14 mouse cellular contexts compared by ENCODE assay signal in the genomic region with DNA sequence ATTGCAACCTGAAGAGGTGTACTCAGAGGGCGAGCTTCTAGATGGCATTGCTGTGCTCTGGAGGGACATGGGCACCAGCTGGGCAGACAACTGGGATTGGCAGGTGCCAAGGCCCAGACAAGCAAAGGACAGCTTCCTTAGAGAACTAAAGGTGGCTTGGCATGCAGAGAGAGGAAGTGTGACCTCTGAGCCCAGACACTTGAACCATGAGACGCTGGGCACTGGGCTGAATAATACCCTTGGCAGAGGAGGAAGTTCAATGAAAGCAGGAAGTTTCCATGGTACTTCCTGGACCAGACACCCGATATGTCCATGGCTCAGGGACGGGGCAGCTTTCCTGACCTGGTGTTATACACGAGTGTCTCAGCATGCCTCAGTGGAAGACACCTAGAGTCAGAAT. TPM values are rescaled to one million over a fixed set of nuclear protein-coding genes. Genes with fewer than 3 reads are reported as not detected.
DNase-seq lines count a peak whose midpoint lies in the region; ATAC-seq and TF ChIP-seq lines count a peak whose summit lies in the region.
"Had no signal": no experiment of that assay in that cellular context is flagged by ENCODE, and none has a peak within 500 bp of the region (broad histone marks: within the 10 kb centered on the region; RNA-seq: fewer than 3 reads in every experiment).

No protein-coding gene starts in this region.

- H3K9me3 ChIP-seq in liver, postnatal 0 days (ENCODE audit: low read length) = no peaks in the 10 kb centered on the region
- H3K9me3 ChIP-seq in embryonic facial prominence, embryonic 10.5 days = no peaks in the 10 kb centered on the region
- H3K9me3 ChIP-seq: forebrain, embryonic 15.5 days; neural tube, embryonic 15.5 days; stomach, embryonic 15.5 days had no signal

- H3K36me3 ChIP-seq in liver, postnatal 0 days (replicated peaks; ENCODE audit: insufficient read depth, low read length) = no peaks in the 10 kb centered on the region
- no peaks in the 10 kb centered on the region for H3K36me3 ChIP-seq in embryonic facial prominence, embryonic 10.5 days (replicated peaks)
- H3K36me3 ChIP-seq: forebrain, embryonic 15.5 days; heart, embryonic 12.5 days; neural tube, embryonic 15.5 days; stomach, embryonic 15.5 days had no signal

- H3K27ac ChIP-seq in layer of hippocampus, adult 2 months = 0 out of 2 replicates have a peak overlapping the region, but pooled peaks have one; percentile 23
- peak overlapping the region; percentile 96 for H3K27ac ChIP-seq in liver, postnatal 0 days (ENCODE audit: low read depth)
- no peak overlapping the region for H3K27ac ChIP-seq in embryonic facial prominence, embryonic 10.5 days (replicated peaks)
- H3K27ac ChIP-seq: forebrain, embryonic 15.5 days; neural tube, embryonic 15.5 days; stomach, embryonic 15.5 days had no signal

- H3K4me2 ChIP-seq in liver, postnatal 0 days (ENCODE audit: low read depth, low read length) = peak overlapping the region; percentile 37
- H3K4me2 ChIP-seq: forebrain, embryonic 15.5 days; heart, embryonic 12.5 days; neural tube, embryonic 15.5 days; stomach, embryonic 15.5 days had no signal

- DNase-seq in layer of hippocampus, adult 2 months (ENCODE audit: low spot score in 2 of 2) = peak in 1 of 2 experiments; percentile 11
- no peak for DNase-seq in layer of hippocampus, postnatal 36 days
- peak; percentile 58 to 62 for DNase-seq in spleen, postnatal 36 days (ENCODE audit: low spot score in 2 of 2)
- no peak for DNase-seq in spleen, postnatal 14 days (ENCODE audit: low spot score in 2 of 2)
- no peak for DNase-seq in liver, postnatal 0 days
- DNase-seq in right cerebral cortex, adult 2 months (ENCODE audit: low spot score in 2 of 2) = no peak
- DNase-seq in embryonic facial prominence, embryonic 10.5 days (ENCODE audit: low spot score) = no peak
- DNase-seq: gastrocnemius, postnatal 10 days; right cerebral cortex, postnatal 14 days; thymus, postnatal 14 days had no signal

- H3K4me3 ChIP-seq in layer of hippocampus, adult 2 months = no peak overlapping the region
- no peak overlapping the region for H3K4me3 ChIP-seq in liver, postnatal 0 days (ENCODE audit: low read depth, low read length)
- H3K4me3 ChIP-seq in embryonic facial prominence, embryonic 10.5 days = no peak overlapping the region
- H3K4me3 ChIP-seq: forebrain, embryonic 15.5 days; heart, embryonic 12.5 days; neural tube, embryonic 15.5 days; stomach, embryonic 15.5 days had no signal

- H3K9ac ChIP-seq in liver, postnatal 0 days (replicated peaks) = no peak overlapping the region
- H3K9ac ChIP-seq: forebrain, embryonic 15.5 days; heart, embryonic 12.5 days; neural tube, embryonic 15.5 days; stomach, embryonic 15.5 days had no signal

- no peaks in the 10 kb centered on the region for H3K27me3 ChIP-seq in liver, postnatal 0 days (ENCODE audit: insufficient read depth, low read length)
- no peaks in the 10 kb centered on the region for H3K27me3 ChIP-seq in embryonic facial prominence, embryonic 10.5 days (replicated peaks; ENCODE audit: low read depth, poor library complexity, severe bottlenecking)
- H3K27me3 ChIP-seq: forebrain, embryonic 15.5 days; heart, embryonic 12.5 days; neural tube, embryonic 15.5 days; stomach, embryonic 15.5 days had no signal

- H3K4me1 ChIP-seq in liver, postnatal 0 days (ENCODE audit: insufficient read depth) = peaks cover 44% of the 10 kb centered on the region
- peaks cover 28% of the 10 kb centered on the region for H3K4me1 ChIP-seq in embryonic facial prominence, embryonic 10.5 days

- 36% methylated on average over 5 of the region's 5 CpGs for WGBS in liver, postnatal 0 days (ENCODE audit: insufficient replicate concordance)
- 78% methylated on average over 5 of the region's 5 CpGs for WGBS in embryonic facial prominence, embryonic 10.5 days

- no peak for TF ChIP-seq EP300 in liver, postnatal 0 days (IDR thresholded peaks at IDR 0.05; ENCODE audit: low read depth)

- no peak for TF ChIP-seq CTCF in layer of hippocampus, adult 2 months (conservative IDR thresholded peaks at IDR 0.05)
- TF ChIP-seq CTCF in liver, postnatal 0 days (IDR thresholded peaks at IDR 0.05; ENCODE audit: low read depth) = no peak

- no peak for ATAC-seq in liver, postnatal 0 days
- ATAC-seq: forebrain, embryonic 15.5 days had no signal

RNA-seq across cellular contexts. Expression of gene Tgm2, which starts 28.2 kb away (rescaled TPM):
- total RNA-seq in layer of hippocampus, adult 2 months (2021) = 10 to 100 TPM in 1 of 2 experiments, 1 to 10 TPM in 1; 9.8 to 14.0 TPM
- 10 to 100 TPM in 1 of 2 experiments, 1 to 10 TPM in 1; 7.9 to 12.7 TPM for total RNA-seq in layer of hippocampus, postnatal 36 days (2021)
- polyA plus RNA-seq in liver, postnatal 0 days (2015; fragmentation: Nextera tagmentation; extraction: Ambion mirVana) = 44.4 and 59.7 TPM in 2 replicates
- polyA plus RNA-seq in embryonic facial prominence, embryonic 10.5 days (2016; fragmentation: Nextera tagmentation; extraction: Ambion mirVana) = 6.4 and 7.8 TPM in 2 replicates

RNA-seq across cellular contexts. Expression of gene D630003M21Rik, which starts 54.6 kb away (rescaled TPM):
- 1 to 10 TPM; 4.1 to 4.4 TPM for total RNA-seq in layer of hippocampus, adult 2 months (2021)
- 1 to 10 TPM; 3.6 to 3.7 TPM for total RNA-seq in layer of hippocampus, postnatal 36 days (2021)
- polyA plus RNA-seq in liver, postnatal 0 days (2015; fragmentation: Nextera tagmentation; extraction: Ambion mirVana) = 0.64 and 0.67 TPM in 2 replicates
- polyA plus RNA-seq in embryonic facial prominence, embryonic 10.5 days (2016; fragmentation: Nextera tagmentation; extraction: Ambion mirVana) = 3.1 TPM in 2 replicates

Comparison
In these comparisons a context has a peak if more than half of its experiments do, and no peak if none do; other contexts are left out.
1. DNase-seq: peak in spleen, postnatal 36 days (2 of 2); none in layer of hippocampus, postnatal 36 days (0 of 2), spleen, postnatal 14 days (0 of 2), liver, postnatal 0 days (single experiment), right cerebral cortex, adult 2 months (0 of 2) and embryonic facial prominence, embryonic 10.5 days (single experiment).